Mouse (Mus musculus): ENCODE data around the gene Podxl.
"Not testable (repeated sequence)": the region's sequence is repeated elsewhere in the genome, so short reads cannot be mapped to it uniquely, and the experiment has no call there.

Podxl gene

GRCm38 (mm10) chr6:31567200-31567599, 3.4 kb upstream of the Podxl start:
- DNase-seq (ENCODE audit: low spot score), result no peak

DNA sequence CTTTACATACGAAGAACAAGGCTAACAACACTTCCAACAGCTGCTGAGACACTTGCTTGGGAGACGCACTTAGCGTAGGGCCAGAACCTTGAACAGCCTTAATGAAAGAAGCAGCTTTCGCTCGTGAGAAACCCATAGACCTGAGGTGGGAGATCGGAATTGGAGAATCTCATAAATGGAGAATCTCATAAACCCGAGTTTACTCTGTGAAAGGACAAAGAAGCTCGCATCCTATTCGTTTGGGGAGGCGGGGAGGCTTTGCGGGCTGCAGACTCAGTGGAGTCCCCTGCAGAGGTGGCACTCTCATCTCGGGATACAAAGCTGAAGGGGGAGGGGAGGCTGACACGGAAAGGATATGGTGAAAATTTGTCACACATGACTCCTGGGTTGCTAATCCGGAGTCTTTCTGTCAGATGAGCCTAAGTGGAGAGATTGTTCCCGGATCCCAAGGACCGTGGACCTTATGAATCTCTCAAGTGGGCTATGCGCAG, 1.2 kb upstream of the Podxl start:
- DNase-seq (ENCODE audit: low spot score), result no peak

DNA sequence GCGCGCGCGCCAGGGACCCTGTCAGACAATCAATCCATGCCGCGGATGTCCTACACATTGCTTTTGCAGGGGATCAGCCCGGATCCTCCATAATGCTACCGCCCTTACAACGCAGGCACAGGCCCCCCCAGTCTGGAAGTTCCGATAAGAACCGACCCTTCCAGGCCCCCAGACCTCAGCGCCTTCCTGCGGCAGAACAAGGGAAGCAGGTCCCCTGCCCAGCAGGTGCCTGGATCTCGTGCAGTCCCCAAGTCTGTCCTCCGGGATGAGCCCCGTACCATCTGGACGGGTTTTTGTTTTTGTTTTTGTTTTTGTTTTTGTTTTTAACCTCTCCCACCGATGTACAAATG, 376 bp upstream of the Podxl start:
- no peak for DNase-seq (ENCODE audit: low spot score)

DNA sequence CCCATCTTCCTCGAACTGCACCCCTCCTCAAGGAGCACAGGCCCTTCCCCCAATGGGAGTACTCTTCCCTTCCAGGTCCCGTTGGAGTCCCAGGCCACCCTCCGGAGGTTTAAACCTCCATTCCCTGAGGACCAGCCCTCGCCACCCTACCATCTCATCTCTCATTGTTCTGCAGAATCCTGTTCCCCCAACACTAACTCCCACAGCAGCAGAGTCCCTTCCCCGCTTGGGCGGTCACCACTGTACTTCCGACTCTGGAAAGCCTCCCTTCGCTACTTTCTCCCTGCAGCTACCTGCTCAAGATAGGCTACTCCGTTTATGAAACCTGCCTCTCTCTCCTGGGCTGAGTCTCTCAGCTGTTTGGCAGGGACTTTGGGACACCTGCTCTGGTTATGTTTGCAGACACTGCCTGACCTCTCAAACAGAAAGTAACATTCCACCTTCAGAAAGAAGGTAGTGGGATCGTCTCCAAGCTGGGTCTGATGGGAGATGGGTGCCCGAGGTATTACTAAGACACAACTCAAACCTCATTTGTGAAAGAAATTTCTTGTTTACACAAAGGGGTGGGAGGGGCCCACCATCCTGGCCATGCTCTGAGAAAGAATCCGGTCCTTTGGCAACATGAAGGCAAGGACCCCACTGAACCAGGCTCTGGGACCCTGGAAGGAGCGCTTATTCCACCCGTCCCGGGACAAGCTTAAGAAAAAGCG, 1.3 kb downstream of the Podxl start:
- DNase-seq (ENCODE audit: low spot score), result no peak

DNA sequence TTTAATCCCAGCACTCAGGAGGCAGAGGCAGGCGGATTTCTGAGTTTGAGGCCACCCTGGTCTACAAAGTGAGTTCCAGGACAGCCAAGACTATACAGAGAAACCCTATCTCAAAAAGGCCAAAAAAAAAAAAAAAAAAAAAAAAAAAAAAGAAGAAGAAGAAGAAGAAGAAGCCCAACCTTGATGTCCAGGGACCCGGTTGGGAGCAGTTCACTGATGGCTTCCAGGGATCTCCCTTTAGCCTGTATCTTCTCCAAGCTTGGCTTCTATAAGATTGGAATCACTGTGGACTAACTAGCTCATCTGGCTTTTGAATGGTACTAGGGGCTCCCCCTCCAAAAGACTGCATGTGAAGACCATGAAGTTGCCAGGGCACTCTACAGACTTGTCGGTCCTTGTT, 1.8 kb downstream of the Podxl start:
- not testable (repeated sequence) for DNase-seq (ENCODE audit: low spot score)

- DNase-seq (ENCODE audit: low spot score), result no peak
These were observed 3.4 kb downstream of the Podxl start for GRCm38 (mm10) chr6:31560138-31560959.

DNA sequence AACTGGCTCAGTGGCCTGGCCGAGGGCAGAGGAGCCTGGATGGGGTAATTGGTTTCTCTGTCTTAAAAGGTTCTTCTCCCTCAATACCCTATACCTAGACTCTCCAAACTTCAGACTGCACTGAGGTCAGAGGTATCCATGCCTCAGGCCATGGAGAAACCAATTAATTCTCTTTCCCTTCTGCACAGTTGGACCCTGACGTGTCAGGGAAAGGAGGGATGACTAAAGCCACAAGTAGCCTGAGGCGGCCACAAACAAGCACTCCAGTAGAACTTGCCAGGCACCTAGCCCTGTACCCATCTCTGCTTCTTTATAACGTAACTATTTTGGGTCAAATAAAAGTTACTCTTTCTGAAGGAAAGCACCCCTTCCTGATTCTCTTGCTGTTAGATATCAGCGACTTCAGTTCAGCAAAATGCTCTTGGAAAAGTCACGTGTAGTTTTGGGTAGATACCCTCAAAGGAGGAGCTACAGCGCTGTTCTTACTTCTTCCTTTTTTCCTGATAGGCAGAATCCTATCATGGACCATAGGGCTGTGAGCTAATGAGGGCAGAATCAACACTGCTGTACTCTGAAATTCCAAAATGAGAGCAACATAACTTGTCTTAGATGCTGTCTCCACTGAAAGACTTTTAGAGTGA, 7.2 kb downstream of the Podxl start:
- DNase-seq (ENCODE audit: low spot score), result no peak

GRCm38 (mm10) chr6:31550876-31551532, 12.8 kb downstream of the Podxl start:
- no peak for DNase-seq (ENCODE audit: low spot score)

DNA sequence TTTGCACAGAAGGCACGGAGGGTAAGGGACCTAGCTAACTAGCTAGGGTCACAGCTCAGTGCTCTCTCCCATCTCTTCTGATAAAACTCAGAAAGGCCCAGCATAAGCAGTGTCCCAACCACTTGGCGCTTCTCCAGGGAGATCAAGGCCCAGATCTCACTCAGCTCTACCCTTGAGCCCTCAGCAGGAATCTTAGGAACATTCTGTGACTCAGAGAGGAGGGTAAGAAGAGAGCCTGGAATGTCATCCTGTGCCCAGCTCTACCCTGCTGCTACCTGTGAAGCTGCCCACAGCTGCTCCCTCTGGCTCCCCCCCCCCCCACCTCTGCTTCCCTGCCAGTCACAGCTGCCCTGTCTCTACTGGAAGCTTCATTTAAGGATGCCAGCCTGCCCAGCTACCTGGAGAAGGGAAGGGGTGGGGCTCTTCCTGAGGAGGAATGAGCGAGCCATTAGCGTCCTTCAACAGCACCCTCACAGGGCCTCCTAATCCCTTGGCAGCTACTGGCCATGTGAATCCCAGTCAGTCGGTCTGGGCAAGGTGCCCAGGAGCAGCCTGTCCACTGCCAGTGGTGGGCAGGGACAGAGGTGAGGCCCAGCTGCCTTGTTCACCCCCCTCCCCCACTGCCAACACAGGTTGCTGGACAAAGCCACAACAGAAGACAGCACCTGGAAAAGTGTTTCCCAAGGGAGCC, 14.3 kb downstream of the Podxl start:
- DNase-seq (ENCODE audit: low spot score), result peak; percentile 53

DNA sequence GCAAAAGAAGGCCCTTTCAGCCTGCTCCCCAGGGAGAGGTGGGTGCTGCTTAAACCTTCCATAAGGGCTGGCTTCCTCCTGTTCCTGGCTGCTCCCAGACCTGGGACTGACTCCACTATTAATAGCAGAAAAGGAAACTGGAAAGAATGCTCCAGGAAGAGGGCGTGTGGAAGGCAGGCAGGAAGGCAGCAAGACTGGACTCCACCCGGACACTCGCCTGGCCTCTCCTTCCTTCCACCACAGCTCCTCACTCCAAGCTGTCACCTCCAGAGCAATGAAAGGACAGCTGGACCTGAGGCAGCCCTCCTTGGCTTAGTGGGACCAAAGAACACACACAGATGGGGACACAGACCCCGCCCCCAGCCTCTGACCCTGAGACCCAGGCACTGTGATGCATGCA, 19.5 kb downstream of the Podxl start:
- no peak for DNase-seq (ENCODE audit: low spot score)

- no peak for DNase-seq (ENCODE audit: low spot score)
These were observed 23.8 kb downstream of the Podxl start for GRCm38 (mm10) chr6:31540018-31540417.

GRCm38 (mm10) chr6:31538112-31538511, 25.7 kb downstream of the Podxl start:
- no peak for DNase-seq (ENCODE audit: low spot score)

DNA sequence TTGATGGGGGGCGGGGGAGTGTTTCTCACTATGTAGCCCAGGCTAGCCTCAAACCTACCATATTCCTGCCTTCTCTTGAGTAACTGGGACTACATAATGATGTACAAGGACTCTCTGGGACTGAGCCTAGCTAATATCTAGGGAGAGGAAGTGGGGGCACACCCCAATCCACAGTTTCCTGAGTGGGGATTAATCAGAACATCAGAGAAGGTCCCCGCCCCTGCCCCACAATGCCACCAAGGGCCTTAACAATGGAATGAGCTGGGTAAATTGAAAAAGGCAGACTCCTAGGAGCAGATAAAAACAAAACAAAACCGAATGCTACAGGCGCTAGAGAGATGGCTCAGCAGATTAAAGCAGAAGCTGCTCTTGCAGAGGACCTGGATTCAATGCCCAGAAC, 26.6 kb downstream of the Podxl start:
- no peak for DNase-seq (ENCODE audit: low spot score)

GRCm38 (mm10) chr6:31534705-31535104, 29.1 kb downstream of the Podxl start:
- DNase-seq (ENCODE audit: low spot score), result no peak

GRCm38 (mm10) chr6:31531880-31532279, 31.9 kb downstream of the Podxl start:
- no peak for DNase-seq (ENCODE audit: low spot score)

DNA sequence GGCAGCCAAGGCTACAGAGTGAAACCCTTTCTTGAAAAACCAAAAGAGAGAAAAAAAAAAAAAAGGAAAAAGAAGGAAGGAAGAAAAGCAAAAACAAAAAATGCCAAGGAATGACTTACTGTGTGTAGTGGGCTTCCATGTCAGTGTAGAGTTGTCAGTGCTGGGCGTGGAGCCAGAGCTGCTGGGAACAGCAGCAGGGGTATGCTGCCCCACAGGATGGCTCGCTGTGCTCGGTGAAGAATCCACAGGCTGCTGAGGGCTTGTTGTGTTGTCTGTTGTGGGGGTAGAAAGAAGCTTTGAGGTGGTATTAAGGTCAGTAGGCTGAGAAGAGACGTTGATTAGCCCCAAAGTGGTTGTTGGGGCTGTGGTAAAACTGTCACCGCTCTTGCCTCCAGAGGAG, 35.4 kb downstream of the Podxl start:
- DNase-seq (ENCODE audit: low spot score), result no peak

GRCm38 (mm10) chr6:31527897-31528296, 35.9 kb downstream of the Podxl start:
- DNase-seq (ENCODE audit: low spot score), result peak; percentile 49

GRCm38 (mm10) chr6:31526929-31527328, 36.9 kb downstream of the Podxl start:
- no peak for DNase-seq (ENCODE audit: low spot score)

DNA sequence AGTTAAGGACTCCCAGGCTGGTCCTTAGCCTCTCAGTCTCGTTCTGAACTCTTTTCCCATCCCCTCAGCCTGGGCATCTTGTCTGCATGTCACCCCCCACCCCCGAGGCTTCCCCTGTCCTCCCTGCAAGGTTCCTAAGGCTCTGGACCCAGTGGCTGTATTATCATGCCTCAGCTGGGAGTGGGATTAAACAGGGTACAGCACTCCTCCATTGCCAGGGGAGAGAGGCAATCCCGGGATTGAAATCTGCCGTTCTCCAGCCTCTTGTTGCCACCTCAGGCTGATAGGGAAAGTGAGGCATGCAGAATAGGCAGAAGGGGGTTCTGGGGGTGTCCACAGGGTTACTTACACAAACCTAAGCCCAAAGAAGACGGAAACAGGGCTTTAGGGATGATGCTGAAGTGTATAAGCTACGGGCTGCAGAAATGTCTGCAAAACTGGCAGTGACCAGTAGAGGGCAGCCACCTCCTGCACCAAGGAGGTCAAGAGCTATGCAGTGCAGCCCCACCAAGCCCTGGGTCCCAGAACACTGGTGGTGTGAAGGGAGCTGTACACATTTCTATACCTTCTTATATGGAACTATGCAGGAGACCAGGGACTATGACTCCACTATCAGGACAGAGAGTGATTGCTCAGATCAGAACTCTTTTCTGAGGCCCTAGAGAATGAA, 38.4 kb downstream of the Podxl start:
- peak; percentile 46 for DNase-seq (ENCODE audit: low spot score)

DNA sequence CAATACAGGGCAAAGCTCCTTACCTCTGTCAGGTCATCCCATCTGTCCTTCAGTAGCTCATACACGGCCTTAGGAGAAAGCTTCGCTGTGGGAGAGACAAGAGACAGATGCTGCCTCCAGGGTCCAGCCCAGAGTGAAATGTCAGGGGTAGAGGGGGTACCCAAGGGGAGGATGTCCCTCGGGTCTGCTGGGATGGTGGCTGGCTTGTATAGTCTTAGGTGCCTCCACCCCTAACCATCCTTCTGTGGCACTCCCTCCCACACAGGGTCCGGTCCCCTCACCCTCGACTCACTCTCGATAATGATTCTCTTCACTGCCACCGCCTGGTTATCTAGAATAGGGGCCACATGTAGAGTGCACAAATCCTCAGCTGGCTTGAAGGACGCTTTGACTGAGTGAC, 39.1 kb downstream of the Podxl start:
- DNase-seq (ENCODE audit: low spot score), result no peak

DNA sequence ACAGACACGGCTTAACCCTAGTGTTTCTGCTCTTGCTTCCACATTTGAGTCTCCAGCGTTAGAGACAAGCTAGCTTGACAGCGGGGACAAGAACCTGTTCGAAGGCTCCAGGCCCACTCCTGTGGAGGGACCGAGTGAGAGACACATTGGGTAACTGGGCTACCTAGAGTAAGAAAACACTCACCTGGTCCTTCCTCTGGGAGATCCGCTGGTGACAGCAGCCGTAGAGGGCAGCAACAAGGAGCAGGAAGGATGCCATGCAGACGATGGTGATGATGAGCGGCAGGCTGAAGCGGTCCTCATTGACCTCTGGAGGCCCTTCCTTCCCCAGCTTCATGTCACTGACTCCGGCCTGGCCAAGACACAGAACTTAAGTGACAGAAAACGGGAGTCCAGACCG, 39.7 kb downstream of the Podxl start:
- no peak for DNase-seq (ENCODE audit: low spot score)

All from ovary, postnatal 14 days (tissue).